Mouse (Mus musculus) CH12.LX (cell line): ENCODE results near the gene 4921517D22Rik. TPM values are rescaled to one million over a fixed set of nuclear protein-coding genes. Genes with fewer than 3 reads are reported as not detected.

Experiments used
- DNase-seq: peaks from one replicate; pipeline ENCODE4 v3.0.0-alpha.2; 2013; ENCODE audit errors: extremely low read depth
- H3K27ac ChIP-seq: 2 replicates; pipeline ENCODE4 v1.5.1; 2012; ENCODE audit warnings: low read depth, mild to moderate bottlenecking, control low read depth, moderate library complexity; ENCODE audit not compliant: insufficient read depth
- H3K27me3 ChIP-seq: replicated peaks from 2 replicates; pipeline ENCODE3; 2012; ENCODE audit warnings: inconsistent platforms
- H3K36me3 ChIP-seq, 2 experiments: replicated peaks in 1 of 2; 2 replicates each; pipeline versions ENCODE3 to v1.6.1; 2012; ENCODE audit warnings: inconsistent platforms in 1 of 2, low read length in 1 of 2, mild to moderate bottlenecking in 1 of 2, mixed read lengths in 1 of 2, moderate library complexity in 1 of 2; ENCODE audit not compliant: control insufficient read depth in 1 of 2, insufficient read depth in 1 of 2
- H3K4me1 ChIP-seq, 2 experiments: 2 replicates each; pipeline ENCODE4 v1.6.1; 2012; ENCODE audit warnings: inconsistent platforms in 1 of 2, moderate library complexity in 1 of 2; ENCODE audit not compliant: insufficient read depth in 2 of 2, control insufficient read depth in 1 of 2
- H3K4me2 ChIP-seq: 2 replicates; pipeline ENCODE4 v1.6.1; 2012; ENCODE audit warnings: low read depth, mild to moderate bottlenecking, control low read depth; ENCODE audit not compliant: poor library complexity, insufficient read depth, severe bottlenecking
- H3K4me3 ChIP-seq, 3 experiments: fragments of 150-350 bp in 1 of 3; sonication (generic) in 1 of 3; replicated peaks in 1 of 3; 2 replicates each; pipeline versions ENCODE3 to v1.5.1; 2011 to 2012; ENCODE audit warnings: low read depth in 2 of 3, low read length in 2 of 3, mild to moderate bottlenecking in 2 of 3, moderate library complexity in 2 of 3, control low read depth in 1 of 3, improper control_type of control experiment in 1 of 3, inconsistent platforms in 1 of 3, mixed read lengths in 1 of 3; ENCODE audit not compliant: poor library complexity in 1 of 3
- H3K79me2 ChIP-seq: replicated peaks from 2 replicates; pipeline ENCODE4 v1.6.1; 2012; ENCODE audit warnings: mild to moderate bottlenecking, moderate library complexity; ENCODE audit not compliant: control insufficient read depth, poor library complexity, insufficient read depth, severe bottlenecking; ENCODE audit errors: extremely low read depth
- H3K9ac ChIP-seq: 2 replicates; pipeline ENCODE4 v1.6.1; 2012; ENCODE audit warnings: low read depth, mild to moderate bottlenecking, control low read depth, moderate library complexity; ENCODE audit not compliant: insufficient read depth
- H3K9me3 ChIP-seq: replicated peaks from 2 replicates; pipeline ENCODE3; 2012; ENCODE audit warnings: low read length, inconsistent platforms, mixed read lengths
- BHLHE40 ChIP-seq: IDR thresholded peaks from 2 replicates; pipeline ENCODE4 v1.6.1; 2011; ENCODE audit warnings: mild to moderate bottlenecking, low read depth, low read length, improper control_type of control experiment
- ELF1 ChIP-seq: IDR thresholded peaks from 2 replicates; pipeline ENCODE4 v1.6.1; 2014; ENCODE audit warnings: low read depth, mild to moderate bottlenecking, inconsistent platforms, low read length, improper control_type of control experiment
- ETS1 ChIP-seq: conservative IDR thresholded peaks from 2 replicates; pipeline ENCODE4 v1.6.1; 2012; ENCODE audit warnings: low read depth, mild to moderate bottlenecking, inconsistent platforms, low read length, improper control_type of control experiment, moderate library complexity
- HCFC1 ChIP-seq: IDR thresholded peaks from 2 replicates; pipeline ENCODE4 v1.6.1; 2012; ENCODE audit warnings: low read depth, mild to moderate bottlenecking, inconsistent platforms, low read length, improper control_type of control experiment
- IRF4 ChIP-seq: IDR thresholded peaks from 2 replicates; pipeline ENCODE4 v1.6.1; 2014; ENCODE audit warnings: low read depth, mild to moderate bottlenecking, inconsistent platforms, low read length, improper control_type of control experiment
- JUND ChIP-seq: conservative IDR thresholded peaks from 2 replicates; pipeline ENCODE4 v1.6.1; 2011; ENCODE audit warnings: low read depth, low read length, improper control_type of control experiment
- MAX ChIP-seq: IDR thresholded peaks from 2 replicates; pipeline ENCODE4 v1.6.1; 2011; ENCODE audit warnings: low read length, improper control_type of control experiment
- MXI1 ChIP-seq: IDR thresholded peaks from 2 replicates; pipeline ENCODE4 v1.6.1; 2011; ENCODE audit warnings: mild to moderate bottlenecking, low read depth, low read length, improper control_type of control experiment
- MYC ChIP-seq: IDR thresholded peaks from 2 replicates; pipeline ENCODE4 v1.6.1; 2011; ENCODE audit warnings: low read depth, mild to moderate bottlenecking, improper control_type of control experiment, low read length
- NELFE ChIP-seq: IDR thresholded peaks from 2 replicates; pipeline ENCODE4 v1.6.1; 2011; ENCODE audit warnings: low read depth, low read length, improper control_type of control experiment
- POLR2A ChIP-seq: IDR thresholded peaks from 2 replicates; pipeline ENCODE4 v1.6.1; 2011; ENCODE audit warnings: low read depth, mild to moderate bottlenecking, improper control_type of control experiment, low read length
- SIN3A ChIP-seq: IDR thresholded peaks from 2 replicates; pipeline ENCODE4 v1.6.1; 2012; ENCODE audit warnings: low read length, improper control_type of control experiment, inconsistent platforms
- TBP ChIP-seq: conservative IDR thresholded peaks from 2 replicates; pipeline ENCODE4 v1.6.1; 2011; ENCODE audit warnings: low read depth, low read length, improper control_type of control experiment
- TCF12 ChIP-seq: IDR thresholded peaks from 2 replicates; pipeline ENCODE4 v1.6.1; 2014; ENCODE audit warnings: low read depth, mild to moderate bottlenecking, inconsistent platforms, low read length, improper control_type of control experiment
- UBTF ChIP-seq: IDR thresholded peaks from 2 replicates; pipeline ENCODE4 v1.6.1; 2012; ENCODE audit warnings: low read depth, mild to moderate bottlenecking, inconsistent platforms, low read length, improper control_type of control experiment, moderate library complexity
- USF1 ChIP-seq: IDR thresholded peaks from 2 replicates; pipeline ENCODE4 v1.6.1; 2014; ENCODE audit warnings: low read depth, mild to moderate bottlenecking, inconsistent platforms, low read length, improper control_type of control experiment
- ZMIZ1 ChIP-seq: IDR thresholded peaks from 2 replicates; pipeline ENCODE4 v1.6.1; 2012; ENCODE audit warnings: low read depth, mild to moderate bottlenecking, inconsistent platforms, low read length, improper control_type of control experiment
- dilution Hi-C: fragments of 300-500 bp; cut with MboI; formaldehyde crosslinking; loops from 2 replicates; pipeline ENCODE4 v1.14.3; 2020; ENCODE audit warnings: low sequenced_read_pairs; ENCODE audit not compliant: extremely low pct_unique_long_range_greater_than_20kb, extremely low pct_ligation_motif_present
- in situ Hi-C: fragments of 300-500 bp; cut with MboI; formaldehyde crosslinking; loops from 3 replicates; pipeline ENCODE4 v1.14.3; 2019; ENCODE audit warnings: low sequenced_read_pairs, low pct_ligation_motif_present, low pct_unique_long_range_greater_than_20kb, mixed read lengths
- polyA plus RNA-seq: library from polyadenylated mRNA; unstranded; fragments of >175 nt; gene quantifications from 2 replicates; pipeline ENCODE4 v1.2.1, GENCODE M21; 2012; ENCODE audit warnings: low read depth; ENCODE audit not compliant: insufficient read length
- total RNA-seq, 2 experiments: library from RNA; depleted of rRNA; stranded (reverse); fragments of 300-350 nt in 1 of 2; fragments of >200 nt in 1 of 2; gene quantifications; 2 replicates each; pipeline ENCODE4 v1.2.3; 2012 to 2014

4921517D22Rik gene
- total and polyA plus RNA-seq, 3 experiments, result not detected

GRCm38 (mm10) chr13:59675151-59676011, 18.5 kb downstream of the 4921517D22Rik start, which contains the start of gene Golm1:
TSS of gene Golm1 (minus strand) at chr13:59675811.
- no peak for DNase-seq
- peak within 1 kb of the TSS; percentile 64 to 95 (median 79) for H3K4me3 ChIP-seq
- H3K9ac ChIP-seq, result peak within 1 kb of the TSS; percentile 82
- TF ChIP-seq USF1 (no peak), MXI1 (no peak), MAX (0 out of 2 replicates have a peak, but pooled peaks have one; percentile 32), ELF1 (peak; percentile 62), POLR2A (peak; percentile 76), UBTF (no peak), NELFE (peak; percentile 76), TCF12 (peak; percentile 74), TBP (no peak), MYC (no peak), ZMIZ1 (peak; percentile 68), IRF4 (peak; percentile 12; the same call in 1 of the 2 replicates), BHLHE40 (peak; percentile 36; the same call in 1 of the 2 replicates), HCFC1 (no peak; the same call in none of the 2 replicates), ETS1 (no peak), SIN3A (0 out of 2 replicates have a peak, but pooled peaks have one; percentile 49)
- H3K4me2 ChIP-seq, result peak within 1 kb of the TSS; percentile 57
- peaks cover 5 to 26% of the 10 kb centered on the region in 2 experiments; a peak in 3 of 4 replicates for H3K4me1 ChIP-seq
- H3K27me3 ChIP-seq, result no peaks in the 10 kb centered on the region
- dilution Hi-C loops (no loop called here), in situ Hi-C loops (no loop called here)
- H3K9me3 ChIP-seq, result no peaks in the 10 kb centered on the region
- no peaks in the 10 kb centered on the region for H3K79me2 ChIP-seq
- no peak within 1 kb of the TSS for H3K27ac ChIP-seq
- peaks cover 0 to 7% of the 10 kb centered on the region in 2 experiments for H3K36me3 ChIP-seq

- H3K9me3 ChIP-seq, result no peaks in the 10 kb centered on the region
- no peak overlapping the region for H3K27ac ChIP-seq
- peak overlapping the region; percentile 82 for H3K9ac ChIP-seq
- H3K36me3 ChIP-seq, result peaks cover 0 to 8% of the 10 kb centered on the region in 2 experiments
- no peaks in the 10 kb centered on the region for H3K79me2 ChIP-seq
- in situ Hi-C loops (no loop called here), dilution Hi-C loops (no loop called here)
- H3K27me3 ChIP-seq, result no peaks in the 10 kb centered on the region
- peak overlapping the region; percentile 57 for H3K4me2 ChIP-seq
- TF ChIP-seq JUND, result no peak
- no peak for TF ChIP-seq MYC
- 0 out of 2 replicates have a peak, but pooled peaks have one; percentile 21 for TF ChIP-seq TBP
- no peak for DNase-seq
- H3K4me3 ChIP-seq, result peak overlapping the region; percentile 64 to 95 (median 79)
- H3K4me1 ChIP-seq, result peaks cover 5 to 26% of the 10 kb centered on the region in 2 experiments; a peak in 3 of 4 replicates
These were observed 19.2 kb downstream of the 4921517D22Rik start for GRCm38 (mm10) chr13:59674761-59675150.
